Mouse (Mus musculus) limb, embryonic 14.5 days (tissue): Measurements from ENCODE around the gene Gid8. TPM values are rescaled to one million over a fixed set of nuclear protein-coding genes. Genes with fewer than 3 reads are reported as not detected.
"Not testable (repeated sequence)": the region's sequence is repeated elsewhere in the genome, so short reads cannot be mapped to it uniquely, and the experiment has no call there.

ENCODE experiments used
- ATAC-seq: fragments of 200-750 bp; cut with Nextera tagmentation; 2 replicates; pipeline ENCODE4 v1.8.0; 2017; ENCODE audit warnings: low read depth, moderate number of reproducible peaks, moderate TSS enrichment; ENCODE audit not compliant: low FRiP score
- DNase-seq: peaks from one replicate; pipeline ENCODE4 v3.0.0-alpha.2; 2015; ENCODE audit warnings: low spot score
- H3K27ac ChIP-seq: fragments of 300-500 bp; sonication (generic); replicated peaks from 2 replicates; pipeline ENCODE4 v1.5.1; 2014; ENCODE audit warnings: low read depth, mild to moderate bottlenecking, low read length, moderate library complexity, mixed read lengths
- H3K27me3 ChIP-seq: fragments of 300-500 bp; sonication (generic); 2 replicates; pipeline ENCODE4 v1.6.1; 2014; ENCODE audit warnings: low read length, mixed read lengths; ENCODE audit not compliant: control insufficient read depth, insufficient read depth
- H3K36me3 ChIP-seq: fragments of 300-500 bp; sonication (generic); 2 replicates; pipeline ENCODE4 v1.6.1; 2014; ENCODE audit warnings: mild to moderate bottlenecking, low read length, moderate library complexity, mixed read lengths; ENCODE audit not compliant: control insufficient read depth, insufficient read depth
- H3K4me1 ChIP-seq: fragments of 300-500 bp; sonication (generic); 2 replicates; pipeline ENCODE4 v1.6.1; 2014; ENCODE audit warnings: antibody characterized with exemption, low read length, mixed read lengths; ENCODE audit not compliant: control insufficient read depth, insufficient read depth
- H3K4me2 ChIP-seq: fragments of 300-500 bp; sonication (generic); replicated peaks from 2 replicates; pipeline ENCODE4 v1.6.1; 2014; ENCODE audit warnings: low read depth, mild to moderate bottlenecking, low read length, moderate library complexity; ENCODE audit not compliant: severe bottlenecking
- H3K4me3 ChIP-seq: fragments of 300-500 bp; sonication (generic); replicated peaks from 2 replicates; pipeline ENCODE4 v1.5.1; 2014; ENCODE audit warnings: low read length
- H3K9ac ChIP-seq: fragments of 300-500 bp; sonication (generic); 2 replicates; pipeline ENCODE4 v1.6.1; 2014; ENCODE audit warnings: mild to moderate bottlenecking, low read depth, low read length, moderate library complexity; ENCODE audit not compliant: severe bottlenecking
- H3K9me3 ChIP-seq: fragments of 300-500 bp; sonication (generic); 2 replicates; pipeline ENCODE4 v1.6.1; 2016; ENCODE audit warnings: low read length; ENCODE audit not compliant: control insufficient read depth
- POLR2A ChIP-seq: fragments of 200-500 bp; IDR thresholded peaks from 2 replicates; pipeline ENCODE4 v1.8.0; 2012; ENCODE audit warnings: inconsistent platforms, mild to moderate bottlenecking, moderate library complexity, borderline replicate concordance; ENCODE audit not compliant: insufficient read depth, insufficient read length; ENCODE audit errors: extremely low read depth
- WGBS: fragments of 180-500 bp; shearing (Covaris S2); extraction: QIAGEN DNeasy Blood & Tissue Kit; methylation state at CpG from one replicate; pipeline ENCODE4 v1.1.7; 2014; 5-methylcytosine and 5-hydroxymethylcytosine counted together
- polyA plus RNA-seq, 2 experiments: library from polyadenylated mRNA; depleted of rRNA in 1 of 2; stranded (reverse) in 1 of 2; unstranded in 1 of 2; fragments of >200 nt; fragmentation: Nextera tagmentation in 1 of 2; extraction: Ambion mirVana in 1 of 2; gene quantifications; 2 replicates each; pipeline versions ENCODE4 v1.2.1 to v1.2.3; 2012 to 2014

The Gid8 gene
- polyA plus RNA-seq, 2 experiments: 64.0 to 69.9 TPM

GRCm38 (mm10) chr2:180710276-180711155 lies 599 bp downstream of the Gid8 start:
- peak; percentile 21 for ATAC-seq
- H3K27ac ChIP-seq: peak overlapping the region; percentile 73

GRCm38 (mm10) chr2:180711527-180711926 lies 1.6 kb downstream of the Gid8 start:
- Histone ChIP-seq H3K9me3 (no peaks in the 10 kb centered on the region), H3K27me3 (no peaks in the 10 kb centered on the region), H3K4me1 (peaks cover 15% of the 10 kb centered on the region), H3K27ac (no peak overlapping the region), H3K4me2 (peak overlapping the region; percentile 76), H3K36me3 (peaks cover 30% of the 10 kb centered on the region), H3K4me3 (peak overlapping the region; percentile 100), H3K9ac (0 out of 2 replicates have a peak overlapping the region, but pooled peaks have one; percentile 99)
- 29% methylated on average over 4 of the region's 4 CpGs for WGBS
- ATAC-seq (no peak), DNase-seq (no peak)
- TF ChIP-seq POLR2A: no peak

More at GRCm38 (mm10) chr2:180710276-180711155, 599 bp downstream of the Gid8 start:
- Histone ChIP-seq H3K4me2 (peak overlapping the region; percentile 76), H3K27me3 (no peaks in the 10 kb centered on the region), H3K9me3 (no peaks in the 10 kb centered on the region), H3K36me3 (peaks cover 28% of the 10 kb centered on the region), H3K9ac (peak overlapping the region; percentile 99), H3K4me1 (peaks cover 15% of the 10 kb centered on the region), H3K4me3 (peak overlapping the region; percentile 100)
- no peak for DNase-seq
- no peak for TF ChIP-seq POLR2A
- 2% methylated on average over 53 of the region's 64 CpGs for WGBS

- Histone ChIP-seq H3K27me3 (no peaks in the 10 kb centered on the region), H3K4me1 (peaks cover 15% of the 10 kb centered on the region), H3K27ac (no peak overlapping the region), H3K4me2 (no peak overlapping the region), H3K4me3 (no peak overlapping the region), H3K9me3 (no peaks in the 10 kb centered on the region), H3K9ac (no peak overlapping the region), H3K36me3 (peaks cover 37% of the 10 kb centered on the region)
- TF ChIP-seq POLR2A: no peak
- DNase-seq: no peak
- 91% methylated on average over 5 of the region's 5 CpGs for WGBS
- no peak for ATAC-seq
These were observed 2.2 kb downstream of the Gid8 start for GRCm38 (mm10) chr2:180712037-180712689.

GRCm38 (mm10) chr2:180722748-180723147 lies 12.8 kb downstream of the Gid8 start:
- H3K27ac ChIP-seq, H3K9ac ChIP-seq, ATAC-seq, H3K9me3 ChIP-seq, DNase-seq, H3K4me2 ChIP-seq, H3K27me3 ChIP-seq, H3K4me1 ChIP-seq, H3K4me3 ChIP-seq: not testable (repeated sequence)
- 88% methylated on average over 5 of the region's 5 CpGs for WGBS
- H3K36me3 ChIP-seq: peaks cover 47% of the 10 kb centered on the region

- Histone ChIP-seq H3K27ac (no peak overlapping the region), H3K27me3 (no peaks in the 10 kb centered on the region), H3K4me2 (no peak overlapping the region), H3K9ac (no peak overlapping the region), H3K36me3 (peaks cover 38% of the 10 kb centered on the region), H3K9me3 (no peaks in the 10 kb centered on the region), H3K4me3 (no peak overlapping the region), H3K4me1 (peaks cover 5% of the 10 kb centered on the region; the same call in 1 of the 2 replicates)
- DNase-seq (no peak), ATAC-seq (no peak)
- WGBS: 60% methylated on average over 2 of the region's 2 CpGs
- no peak for TF ChIP-seq POLR2A
These were observed 13.9 kb downstream of the Gid8 start for GRCm38 (mm10) chr2:180723865-180724264.
